Mouse (Mus musculus): ENCODE measurements at regions not wholly inside any gene's neighbourhood (a gene's known extent, or its start where the extent isn't known, plus 50 kb on each side); places are given as distances from the start of the nearest gene placed in this dataset.

- H3K4me2 ChIP-seq (ENCODE audit: low read depth, low read length, poor library complexity, severe bottlenecking): no peak overlapping the region
- WGBS: 89% methylated on average over 2 of the region's 2 CpGs
- ATAC-seq (ENCODE audit: low FRiP score): no peak
Measured at GRCm38 (mm10) chr1:77221900-77222299, 293.0 kb downstream of the Epha4 start.

GRCm38 (mm10) chr1:77226546-77226945 lies 288.3 kb downstream of the Epha4 start:
- 52% methylated on average over 4 of the region's 4 CpGs for WGBS
- no peak for ATAC-seq (ENCODE audit: low FRiP score)
- TF ChIP-seq CTCF (IDR thresholded peaks at IDR 0.05): no peak
- H3K9ac ChIP-seq (replicated peaks; ENCODE audit: low read length, poor library complexity, severe bottlenecking): no peak overlapping the region
- no peaks in the 10 kb centered on the region for H3K27me3 ChIP-seq (ENCODE audit: insufficient read depth, low read length)
- no peak overlapping the region for H3K27ac ChIP-seq (ENCODE audit: low read depth, low read length)
- no peak overlapping the region for H3K4me3 ChIP-seq (ENCODE audit: low read depth, low read length)
- no peaks in the 10 kb centered on the region for H3K4me1 ChIP-seq (ENCODE audit: insufficient read depth, low read length)
- no peaks in the 10 kb centered on the region for H3K9me3 ChIP-seq (ENCODE audit: low read length)
- peak; percentile 38 for DNase-seq (ENCODE audit: low spot score)
- no peaks in the 10 kb centered on the region for H3K36me3 ChIP-seq (ENCODE audit: insufficient read depth, low read length)
- H3K4me2 ChIP-seq (ENCODE audit: low read depth, low read length, poor library complexity, severe bottlenecking): no peak overlapping the region

More at GRCm38 (mm10) chr1:77221900-77222299, 293.0 kb downstream of the Epha4 start:
- Histone ChIP-seq H3K27me3 (ENCODE audit: insufficient read depth, low read length) (no peaks in the 10 kb centered on the region), H3K4me1 (ENCODE audit: insufficient read depth, low read length) (no peaks in the 10 kb centered on the region), H3K4me3 (ENCODE audit: low read depth, low read length) (no peak overlapping the region), H3K9me3 (ENCODE audit: low read length) (no peaks in the 10 kb centered on the region), H3K9ac (replicated peaks; ENCODE audit: low read length, poor library complexity, severe bottlenecking) (no peak overlapping the region), H3K36me3 (ENCODE audit: insufficient read depth, low read length) (no peaks in the 10 kb centered on the region), H3K27ac (ENCODE audit: low read depth, low read length) (no peak overlapping the region)
- no peak for TF ChIP-seq CTCF (IDR thresholded peaks at IDR 0.05)
- DNase-seq (ENCODE audit: low spot score): no peak

GRCm38 (mm10) chr1:77226991-77227515 lies 287.8 kb downstream of the Epha4 start:
- Histone ChIP-seq H3K9ac (replicated peaks; ENCODE audit: low read length, poor library complexity, severe bottlenecking) (no peak overlapping the region), H3K4me2 (ENCODE audit: low read depth, low read length, poor library complexity, severe bottlenecking) (peak overlapping the region; percentile 4; the same call in 1 of the 2 replicates), H3K4me1 (ENCODE audit: insufficient read depth, low read length) (no peaks in the 10 kb centered on the region), H3K4me3 (ENCODE audit: low read depth, low read length) (no peak overlapping the region), H3K27me3 (ENCODE audit: insufficient read depth, low read length) (no peaks in the 10 kb centered on the region), H3K9me3 (ENCODE audit: low read length) (no peaks in the 10 kb centered on the region), H3K27ac (ENCODE audit: low read depth, low read length) (no peak overlapping the region), H3K36me3 (ENCODE audit: insufficient read depth, low read length) (no peaks in the 10 kb centered on the region)
- DNase-seq (ENCODE audit: low spot score) (no peak), ATAC-seq (ENCODE audit: low FRiP score) (no peak)
- 16% methylated on average over 12 of the region's 12 CpGs for WGBS
- no peak for TF ChIP-seq CTCF (IDR thresholded peaks at IDR 0.05)

GRCm38 (mm10) chr1:77227800-77228199 lies 287.1 kb downstream of the Epha4 start:
- 47% methylated on average over 6 of the region's 6 CpGs for WGBS
- no peak overlapping the region for H3K9ac ChIP-seq (replicated peaks; ENCODE audit: low read length, poor library complexity, severe bottlenecking)
- H3K4me3 ChIP-seq (ENCODE audit: low read depth, low read length): no peak overlapping the region
- H3K27ac ChIP-seq (ENCODE audit: low read depth, low read length): no peak overlapping the region
- DNase-seq (ENCODE audit: low spot score) (no peak), ATAC-seq (ENCODE audit: low FRiP score) (no peak)
- no peak for TF ChIP-seq CTCF (IDR thresholded peaks at IDR 0.05)
- H3K4me1 ChIP-seq (ENCODE audit: insufficient read depth, low read length): no peaks in the 10 kb centered on the region
- no peaks in the 10 kb centered on the region for H3K27me3 ChIP-seq (ENCODE audit: insufficient read depth, low read length)
- H3K4me2 ChIP-seq (ENCODE audit: low read depth, low read length, poor library complexity, severe bottlenecking): no peak overlapping the region
- no peaks in the 10 kb centered on the region for H3K9me3 ChIP-seq (ENCODE audit: low read length)
- H3K36me3 ChIP-seq (ENCODE audit: insufficient read depth, low read length): no peaks in the 10 kb centered on the region

- Histone ChIP-seq H3K9ac (replicated peaks; ENCODE audit: low read length, poor library complexity, severe bottlenecking) (no peak overlapping the region), H3K4me2 (ENCODE audit: low read depth, low read length, poor library complexity, severe bottlenecking) (no peak overlapping the region), H3K27ac (ENCODE audit: low read depth, low read length) (no peak overlapping the region), H3K4me3 (ENCODE audit: low read depth, low read length) (no peak overlapping the region), H3K9me3 (ENCODE audit: low read length) (no peaks in the 10 kb centered on the region), H3K36me3 (ENCODE audit: insufficient read depth, low read length) (no peaks in the 10 kb centered on the region), H3K4me1 (ENCODE audit: insufficient read depth, low read length) (no peaks in the 10 kb centered on the region), H3K27me3 (ENCODE audit: insufficient read depth, low read length) (no peaks in the 10 kb centered on the region)
- no peak for ATAC-seq (ENCODE audit: low FRiP score)
- no peak for DNase-seq (ENCODE audit: low spot score)
- no peak for TF ChIP-seq CTCF (IDR thresholded peaks at IDR 0.05)
- 77% methylated on average over 4 of the region's 4 CpGs for WGBS
Measured at GRCm38 (mm10) chr1:77229561-77229960, 285.3 kb downstream of the Epha4 start.

- TF ChIP-seq CTCF (IDR thresholded peaks at IDR 0.05): no peak
- ATAC-seq (ENCODE audit: low FRiP score): no peak
- Histone ChIP-seq H3K9me3 (ENCODE audit: low read length) (no peaks in the 10 kb centered on the region), H3K27ac (ENCODE audit: low read depth, low read length) (no peak overlapping the region), H3K4me3 (ENCODE audit: low read depth, low read length) (no peak overlapping the region), H3K27me3 (ENCODE audit: insufficient read depth, low read length) (no peaks in the 10 kb centered on the region), H3K4me1 (ENCODE audit: insufficient read depth, low read length) (no peaks in the 10 kb centered on the region), H3K4me2 (ENCODE audit: low read depth, low read length, poor library complexity, severe bottlenecking) (no peak overlapping the region), H3K9ac (replicated peaks; ENCODE audit: low read length, poor library complexity, severe bottlenecking) (no peak overlapping the region), H3K36me3 (ENCODE audit: insufficient read depth, low read length) (no peaks in the 10 kb centered on the region)
- 89% methylated on average over 4 of the region's 4 CpGs for WGBS
- no peak for DNase-seq (ENCODE audit: low spot score)
Measured at GRCm38 (mm10) chr1:77233010-77233409, 281.9 kb downstream of the Epha4 start.

Measured in midbrain, postnatal 0 days (tissue).